Mouse (Mus musculus) thymus, adult 18-20 months (tissue): ENCODE data around the gene Hectd2.

ENCODE experiments used
- DNase-seq, 2 experiments: peaks; one replicate each; pipeline ENCODE4 v3.0.0; 2022; ENCODE audit warnings: mixed read lengths in 2 of 2

The Hectd2 gene

GRCm38 (mm10) chr19:36554046-36554784, at the start of gene Hectd2:
Gene Hectd2, plus strand, starts transcription at chr19:36554639.
- peak; percentile 40 to 45 for DNase-seq

GRCm38 (mm10) chr19:36504716-36505115, 49.7 kb upstream of the Hectd2 start:
- DNase-seq = no peak

- DNase-seq = no peak
Observed at GRCm38 (mm10) chr19:36511305-36511704, 43.1 kb upstream of the Hectd2 start.

DNA sequence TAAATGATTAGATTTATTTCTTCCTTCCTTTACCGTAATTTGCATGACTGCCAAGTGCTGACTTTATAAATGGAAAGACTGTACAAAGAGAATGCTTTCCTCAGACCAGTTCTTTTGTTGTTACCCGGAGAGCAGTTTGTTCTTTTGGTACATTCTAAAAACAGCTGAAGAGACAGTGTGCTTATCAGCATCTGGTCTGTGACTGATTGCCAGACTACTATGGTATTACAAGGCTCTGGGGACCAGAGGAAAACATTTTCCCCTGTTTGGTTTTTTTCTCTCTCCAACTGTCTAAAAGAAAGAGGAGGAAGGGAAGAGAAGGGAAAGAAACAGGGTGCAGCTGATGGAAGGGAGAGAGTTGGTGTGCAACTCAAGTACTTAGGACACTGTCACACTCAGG, 36.0 kb upstream of the Hectd2 start:
- DNase-seq = no peak

- no peak for DNase-seq
Observed at GRCm38 (mm10) chr19:36521568-36521967, 32.9 kb upstream of the Hectd2 start.

DNA sequence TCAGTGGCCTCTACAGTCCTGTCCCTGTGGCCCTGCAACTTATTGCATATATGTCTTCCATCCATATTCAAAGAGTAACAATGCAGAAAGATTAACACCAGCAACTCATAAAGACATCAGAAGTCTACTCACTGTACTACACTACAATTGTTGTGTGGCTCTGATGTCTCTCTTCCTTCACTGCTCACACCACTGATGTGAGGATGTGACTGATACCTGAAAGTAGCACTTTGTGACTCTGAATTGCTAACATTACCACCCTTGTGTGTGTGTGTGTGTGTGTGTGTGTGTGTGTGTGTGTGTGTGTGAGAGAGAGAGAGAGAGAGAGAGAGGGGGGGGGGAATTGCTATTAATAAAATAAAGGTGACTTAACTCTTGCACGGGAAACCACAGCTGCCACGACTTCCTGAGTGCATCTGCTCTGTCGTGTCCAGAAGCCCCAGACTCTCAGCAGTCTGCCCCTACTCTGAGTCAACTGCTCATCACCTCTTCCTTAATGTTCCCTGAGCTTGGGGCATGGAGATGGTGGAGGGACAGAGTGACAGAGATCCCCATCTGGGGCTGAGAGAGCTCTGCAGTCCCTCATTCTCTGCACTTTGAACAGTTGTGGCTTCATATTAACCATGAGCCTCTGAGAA, 31.8 kb upstream of the Hectd2 start:
- peak in 1 of 2 experiments; percentile 23 for DNase-seq

DNA sequence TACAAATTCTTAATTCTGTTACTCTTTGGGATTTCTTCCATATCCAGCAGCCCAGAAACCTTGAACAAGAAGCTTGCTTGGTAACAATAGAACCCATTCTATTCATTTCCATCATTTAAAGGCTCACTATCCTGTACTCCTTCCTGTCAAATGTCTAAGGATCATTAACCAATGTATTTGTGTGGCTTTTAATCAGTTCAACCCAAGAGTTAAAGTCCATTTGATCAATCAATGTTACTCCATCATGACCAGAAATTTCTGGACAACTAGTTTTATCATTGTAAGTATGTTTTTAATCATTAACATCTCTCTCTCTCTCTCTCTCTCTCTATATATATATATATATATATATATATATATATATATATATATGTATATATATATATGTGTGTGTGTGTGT, 29.4 kb upstream of the Hectd2 start:
- no peak for DNase-seq

DNA sequence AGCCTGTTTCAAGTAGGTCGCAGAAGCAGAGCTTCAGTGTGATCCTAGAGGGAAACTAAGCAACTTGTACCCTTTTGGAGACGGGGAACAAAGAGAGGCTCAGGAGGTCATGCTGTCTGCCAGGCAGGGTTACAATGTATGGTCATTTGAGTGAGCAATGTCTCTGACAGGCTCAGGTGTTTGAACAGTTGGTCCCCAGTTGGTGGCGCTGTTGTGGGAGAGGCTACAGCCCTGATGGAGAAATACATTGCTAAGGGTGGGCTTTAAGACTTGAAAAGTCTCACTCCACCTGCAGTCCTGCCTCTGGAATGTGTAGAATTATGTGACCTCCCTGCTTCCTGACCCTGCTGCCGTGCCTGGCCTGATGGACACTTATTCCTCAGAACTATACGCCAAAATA, 21.4 kb upstream of the Hectd2 start:
- peak in 1 of 2 experiments; percentile 14 for DNase-seq

GRCm38 (mm10) chr19:36534011-36534765, 20.3 kb upstream of the Hectd2 start:
- peak; percentile 18 to 55 for DNase-seq

DNA sequence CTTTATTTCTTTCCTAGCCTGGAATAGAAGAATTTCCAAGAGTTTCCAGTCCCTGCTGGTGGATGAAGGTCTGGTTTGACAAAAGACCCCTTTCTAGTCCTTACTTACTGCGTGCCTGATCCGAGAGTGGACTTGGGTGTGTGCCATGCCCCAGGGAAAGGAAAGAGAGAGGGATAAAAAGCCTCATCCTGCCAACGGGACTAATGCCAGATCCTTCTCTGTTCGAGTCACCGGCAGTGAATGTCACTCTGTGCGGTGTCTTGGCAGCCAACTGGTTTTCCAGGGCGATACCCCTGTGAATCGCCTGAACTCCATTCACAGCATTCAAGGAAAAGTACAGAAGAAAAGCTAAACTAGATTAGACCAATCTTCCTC, 19.7 kb upstream of the Hectd2 start:
- DNase-seq = no peak

DNA sequence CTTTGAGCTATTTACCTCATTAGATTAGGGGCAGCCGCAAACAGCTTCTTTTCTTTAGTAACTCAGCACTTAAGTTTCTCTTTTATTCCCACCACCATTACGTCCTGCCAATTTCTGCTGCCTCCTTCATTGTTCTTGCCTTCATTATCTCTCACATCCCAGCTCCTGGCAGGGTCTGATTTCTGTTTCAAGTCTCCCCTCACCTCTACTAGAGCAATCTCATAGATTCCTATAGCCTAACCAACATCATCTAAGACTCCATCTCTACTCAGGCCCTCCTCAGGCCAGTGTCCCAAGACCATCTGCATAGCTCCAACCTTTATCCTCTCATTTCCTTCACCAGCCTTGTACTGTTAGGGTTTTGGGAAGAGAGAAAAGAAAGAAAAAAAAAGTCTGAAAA, 19.3 kb upstream of the Hectd2 start:
- DNase-seq = no peak

- DNase-seq = no peak
Observed at GRCm38 (mm10) chr19:36535878-36536277, 18.6 kb upstream of the Hectd2 start.

DNA sequence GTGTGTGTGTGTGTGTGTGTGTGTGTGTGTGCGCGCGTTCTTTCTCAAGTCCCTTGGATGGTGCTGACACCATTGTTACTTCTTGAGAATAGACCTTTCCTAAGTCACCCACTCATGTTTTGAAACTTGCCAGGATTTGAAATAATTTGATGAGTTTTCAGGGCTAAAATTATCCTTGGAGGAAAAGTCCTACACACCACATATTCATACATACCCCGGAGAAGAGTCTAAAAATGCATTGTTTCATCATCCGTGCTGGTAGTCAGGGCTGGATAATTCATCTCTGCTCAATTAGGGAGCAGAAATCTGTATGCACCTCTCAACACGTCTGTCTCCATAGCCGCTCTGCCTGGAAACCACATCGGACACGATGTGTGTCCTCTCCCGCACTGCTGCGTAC, 17.5 kb upstream of the Hectd2 start:
- no peak for DNase-seq

DNA sequence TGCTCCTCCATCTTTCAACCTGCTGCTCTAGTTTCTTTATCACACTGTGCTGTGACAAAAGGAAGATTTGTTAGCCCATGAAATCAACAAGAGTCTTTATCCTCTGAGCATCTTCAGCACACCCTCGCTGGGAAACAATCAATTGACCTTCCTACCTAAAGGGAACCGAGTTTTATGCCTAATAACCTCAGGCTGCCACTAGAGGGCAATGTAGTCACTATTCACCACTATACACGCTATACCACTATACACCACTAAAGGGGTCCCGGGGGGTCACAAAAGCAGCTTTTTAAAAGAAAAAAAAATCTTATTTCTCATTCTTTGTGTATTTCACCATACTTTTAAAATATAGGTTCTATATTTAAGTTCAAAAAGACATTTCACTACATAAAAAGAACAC, 15.9 kb upstream of the Hectd2 start:
- no peak for DNase-seq

- DNase-seq = no peak
Observed at GRCm38 (mm10) chr19:36539311-36539710, 15.1 kb upstream of the Hectd2 start.

DNA sequence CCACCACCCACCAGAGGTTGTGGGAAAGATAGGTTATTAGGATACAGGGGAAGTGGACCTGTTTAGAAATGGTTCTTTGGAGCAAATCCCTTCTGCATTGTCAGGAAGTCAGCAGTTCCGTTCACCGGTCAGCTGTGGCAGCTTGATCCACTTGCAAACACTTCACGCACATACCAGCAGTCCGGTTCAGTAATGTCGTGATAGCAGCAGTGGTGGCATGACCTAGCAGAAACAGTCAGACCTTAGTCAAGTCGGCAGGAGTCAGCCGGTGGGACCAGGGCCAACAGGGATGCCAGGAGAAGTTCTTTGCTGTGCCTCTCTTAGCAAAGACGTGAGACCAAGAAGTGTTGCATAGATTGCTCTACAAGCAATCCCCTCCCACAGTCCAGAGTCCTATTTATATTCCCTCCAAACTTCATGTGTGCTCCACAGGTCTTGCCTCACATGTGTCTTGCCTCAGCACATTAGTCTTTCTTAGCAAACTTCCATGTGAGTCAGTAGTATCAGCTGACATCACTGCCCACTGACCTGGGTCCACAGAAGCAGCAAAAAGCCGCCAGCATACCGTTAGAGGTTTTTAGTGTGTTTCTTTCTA, 14.3 kb upstream of the Hectd2 start:
- no peak for DNase-seq

- no peak for DNase-seq
Observed at GRCm38 (mm10) chr19:36540776-36541175, 13.7 kb upstream of the Hectd2 start.

GRCm38 (mm10) chr19:36553561-36554045, 836 bp upstream of the Hectd2 start:
- no peak for DNase-seq

DNA sequence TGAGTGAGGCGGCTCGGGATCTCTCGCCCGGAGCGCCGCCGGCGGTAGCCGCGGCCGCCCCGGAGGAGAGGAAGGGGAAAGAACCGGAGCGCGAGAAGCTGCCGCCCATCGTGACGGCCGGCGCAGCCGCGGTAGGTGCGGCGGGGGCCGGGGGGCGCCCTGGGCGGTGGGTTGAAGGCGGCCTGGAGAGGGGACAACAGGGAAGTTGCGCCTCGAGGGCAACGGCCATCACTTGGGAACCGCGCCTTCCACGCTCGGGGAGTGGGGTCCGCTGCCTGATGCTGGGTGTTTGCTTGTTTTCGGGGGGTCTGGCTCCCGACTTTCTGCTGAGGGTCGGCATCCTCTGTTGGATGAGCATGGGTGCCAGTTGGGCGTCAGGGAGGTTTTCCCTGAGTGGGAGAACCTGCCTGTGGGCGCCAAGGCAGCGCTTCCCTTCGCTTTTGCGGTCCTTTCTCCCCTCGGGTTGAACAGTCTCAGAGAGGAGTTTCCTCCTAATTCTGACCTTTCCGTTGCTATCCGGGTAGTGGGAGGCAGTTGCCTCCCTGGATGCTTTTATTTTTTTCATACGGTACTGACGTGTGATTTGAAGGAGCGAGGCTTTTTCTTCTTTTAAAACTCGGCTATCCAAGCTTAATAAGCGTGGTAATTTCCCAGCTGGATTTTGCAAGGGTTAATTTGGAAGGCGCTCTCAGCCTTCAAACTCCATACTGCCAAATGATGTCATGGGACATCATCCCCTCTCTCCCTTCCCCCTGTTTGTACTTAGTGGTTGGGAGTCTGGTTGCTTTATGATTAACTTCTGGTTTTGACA, 551 bp downstream of the Hectd2 start:
- DNase-seq = peak; percentile 36 to 39

- no peak for DNase-seq
Observed at GRCm38 (mm10) chr19:36559331-36559730, 4.9 kb downstream of the Hectd2 start.

- DNase-seq = no peak
Observed at GRCm38 (mm10) chr19:36560160-36560559, 5.7 kb downstream of the Hectd2 start.

DNA sequence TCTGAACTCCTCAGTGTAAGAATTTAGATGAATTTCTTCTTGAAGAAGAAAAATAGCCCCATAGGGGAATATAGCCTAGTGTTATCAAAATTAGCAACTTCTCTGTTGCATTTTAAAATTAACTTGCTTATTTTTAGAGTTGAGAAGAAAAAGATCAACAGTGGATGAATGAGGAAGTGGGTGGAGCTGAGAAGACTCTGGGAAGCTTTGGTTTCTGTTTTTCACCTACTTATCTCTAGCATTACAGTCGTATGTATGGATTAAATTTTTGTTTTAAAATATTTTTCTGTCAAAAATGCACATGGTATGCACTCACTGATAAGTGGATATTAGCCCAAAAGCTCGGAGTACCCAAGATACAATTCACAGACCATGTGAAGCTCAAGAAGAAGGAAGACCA, 6.7 kb downstream of the Hectd2 start:
- DNase-seq = no peak
